Mouse (Mus musculus): ENCODE data around the gene Pet100.

DNA sequence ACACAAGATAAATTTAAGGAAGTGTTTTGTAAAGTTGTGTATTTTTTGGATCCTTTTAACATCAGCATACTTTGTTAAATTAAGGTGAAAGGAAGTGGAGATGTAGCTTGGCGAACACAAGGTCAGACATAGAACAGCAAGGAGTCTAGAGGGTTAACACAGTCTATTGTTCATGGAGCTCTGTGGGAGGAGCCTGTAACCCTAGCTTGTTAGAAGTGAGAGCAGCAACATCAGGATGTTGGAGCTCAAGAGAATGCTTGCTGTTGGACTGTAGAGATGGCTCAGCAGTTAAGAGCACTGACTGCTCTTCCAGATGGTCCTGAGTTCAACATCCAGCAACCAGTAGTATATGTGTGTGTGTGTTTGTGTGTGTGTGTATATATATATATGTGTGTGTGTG is 27.6 kb downstream of the Pet100 start:
- TF ChIP-seq POLR2A (IDR thresholded peaks at IDR 0.05; ENCODE audit: borderline replicate concordance, extremely low read depth, insufficient read depth, insufficient read length, poor library complexity, severe bottlenecking) (no peak), CTCF (IDR thresholded peaks at IDR 0.05; ENCODE audit: borderline replicate concordance, extremely low read depth, insufficient read depth, insufficient read length) (no peak)

All from brain, embryonic 14.5 days (tissue).